Mouse (Mus musculus) MEL (cell line): ENCODE results near the gene Foxs1.

Experiments used
- CTCF ChIP-seq, 3 experiments: IDR thresholded peaks in 2 of 3; conservative IDR thresholded peaks in 1 of 3; 2 replicates each; pipeline ENCODE4 v1.5.1; 2011 to 2012; ENCODE audit warnings: low read length in 3 of 3, low read depth in 2 of 3, mild to moderate bottlenecking in 2 of 3, improper control_type of control experiment in 1 of 3, inconsistent platforms in 1 of 3, mixed read lengths in 1 of 3, moderate library complexity in 1 of 3; ENCODE audit not compliant: control insufficient read depth in 1 of 3, insufficient read depth in 1 of 3, poor library complexity in 1 of 3, severe bottlenecking in 1 of 3
- EP300 ChIP-seq, 2 experiments: IDR thresholded peaks; 2 replicates each; pipeline ENCODE4 v1.6.1; 2011; ENCODE audit warnings: improper control_type of control experiment in 2 of 2, low read length in 2 of 2, low read depth in 1 of 2, mild to moderate bottlenecking in 1 of 2
- HCFC1 ChIP-seq: IDR thresholded peaks from 2 replicates; pipeline ENCODE4 v1.6.1; 2012; ENCODE audit warnings: low read depth, mild to moderate bottlenecking, inconsistent platforms, low read length, improper control_type of control experiment, moderate library complexity
- MAX ChIP-seq: IDR thresholded peaks from 2 replicates; pipeline ENCODE4 v1.6.1; 2011; ENCODE audit warnings: low read length, improper control_type of control experiment
- MYC ChIP-seq: IDR thresholded peaks from 2 replicates; pipeline ENCODE4 v1.6.1; 2011; ENCODE audit warnings: low read depth, mild to moderate bottlenecking, low read length, improper control_type of control experiment, moderate library complexity
- POLR2A ChIP-seq, 2 experiments: IDR thresholded peaks; 2 replicates each; pipeline ENCODE4 v1.6.1; 2011 to 2012; ENCODE audit warnings: low read length in 2 of 2, mild to moderate bottlenecking in 2 of 2, control low read depth in 1 of 2, improper control_type of control experiment in 1 of 2, low read depth in 1 of 2, moderate library complexity in 1 of 2; ENCODE audit not compliant: control insufficient read depth in 1 of 2, insufficient read depth in 1 of 2, poor library complexity in 1 of 2
- SMC3 ChIP-seq: IDR thresholded peaks from 2 replicates; pipeline ENCODE4 v1.6.1; 2011; ENCODE audit warnings: low read depth, low read length, improper control_type of control experiment
- TCF12 ChIP-seq: IDR thresholded peaks from 2 replicates; pipeline ENCODE4 v1.6.1; 2014; ENCODE audit warnings: low read depth, mild to moderate bottlenecking, inconsistent platforms, low read length, improper control_type of control experiment, moderate library complexity
- ZKSCAN1 ChIP-seq: IDR thresholded peaks from 2 replicates; pipeline ENCODE4 v1.6.1; 2012; ENCODE audit warnings: low read depth, mild to moderate bottlenecking, inconsistent platforms, low read length, improper control_type of control experiment, moderate library complexity
- ZNF384 ChIP-seq: IDR thresholded peaks from 2 replicates; pipeline ENCODE4 v1.6.1; 2012; ENCODE audit warnings: low read depth, mild to moderate bottlenecking, inconsistent platforms, low read length, improper control_type of control experiment

DNA sequence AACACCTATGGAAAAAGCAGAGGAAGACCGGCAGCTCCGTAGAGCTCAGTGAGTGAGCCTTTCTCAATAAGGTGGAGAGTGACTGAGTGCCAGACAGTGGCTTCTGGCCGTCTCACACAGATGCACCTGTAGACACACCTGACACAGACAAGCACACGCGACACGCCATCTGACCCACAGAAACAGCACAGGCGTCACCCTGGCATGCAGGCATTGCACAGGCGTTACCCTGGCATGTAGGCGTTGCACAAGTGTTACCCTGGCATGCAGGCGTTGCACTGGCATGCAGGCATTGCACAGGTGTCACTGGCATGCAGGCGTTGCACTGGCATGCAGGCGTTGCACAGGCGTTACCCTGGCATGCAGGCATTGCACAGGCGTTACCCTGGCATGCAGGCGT, 31.7 kb downstream of the Foxs1 start:
- TF ChIP-seq CTCF (IDR thresholded peaks at IDR 0.05 in 2 of 3, conservative IDR thresholded peaks at IDR 0.05 in 1 of 3; ENCODE audit: control insufficient read depth in 1 of 3, insufficient read depth in 1 of 3, low read depth in 2 of 3, low read length in 3 of 3, poor library complexity in 1 of 3, severe bottlenecking in 1 of 3) (no peak), HCFC1 (no peak), EP300 (IDR thresholded peaks at IDR 0.05; ENCODE audit: low read depth in 1 of 2, low read length in 2 of 2) (no peak), POLR2A (IDR thresholded peaks at IDR 0.05; ENCODE audit: control insufficient read depth in 1 of 2, insufficient read depth in 1 of 2, low read depth in 1 of 2, low read length in 2 of 2, poor library complexity in 1 of 2) (no peak), ZKSCAN1 (no peak), ZNF384 (no peak), MAX (no peak), TCF12 (no peak), SMC3 (no peak), MYC (no peak)
